Mouse (Mus musculus) testis, adult 2 months (tissue): ENCODE results near the gene Rab37.
A peak's percentile ranks its signal among the peaks of the same experiment; 100 is the strongest.

ENCODE experiments used
- CTCF ChIP-seq: fragments of 200-500 bp; IDR thresholded peaks from 2 replicates; pipeline ENCODE4 v1.5.1; 2012; ENCODE audit warnings: low read depth, mild to moderate bottlenecking, inconsistent platforms, low read length, moderate library complexity; ENCODE audit not compliant: control insufficient read depth, insufficient read depth, insufficient replicate concordance
- POLR2A ChIP-seq: fragments of 200-500 bp; IDR thresholded peaks from 2 replicates; pipeline ENCODE4 v1.6.1; 2012; ENCODE audit warnings: low read depth, mild to moderate bottlenecking, inconsistent platforms, low read length, moderate library complexity; ENCODE audit not compliant: control insufficient read depth

GRCm38 (mm10) chr11:115089853-115090252, 1.4 kb upstream of the Rab37 start:
- TF ChIP-seq CTCF (peak; percentile 93), POLR2A (no peak)
